Mouse (Mus musculus) kidney, embryonic 14.5 days (tissue): ENCODE measurements around the gene Cnih3. TPM values are rescaled to one million over a fixed set of nuclear protein-coding genes. Genes with fewer than 3 reads are reported as not detected.

Experiments used
- ATAC-seq: fragments of 200-750 bp; cut with Nextera tagmentation; 2 replicates; pipeline ENCODE4 v1.8.0; 2017; ENCODE audit warnings: moderate number of reproducible peaks, mild to moderate bottlenecking, moderate TSS enrichment, moderate library complexity; ENCODE audit not compliant: low FRiP score, low TSS enrichment
- H3K27ac ChIP-seq: fragments of 300-500 bp; sonication (generic); 2 replicates; pipeline ENCODE4 v1.5.1; 2014; ENCODE audit warnings: low read depth, mild to moderate bottlenecking, low read length, moderate library complexity, mixed read lengths
- H3K27me3 ChIP-seq: fragments of 300-500 bp; sonication (generic); 2 replicates; pipeline ENCODE4 v1.6.1; 2014; ENCODE audit warnings: mild to moderate bottlenecking, low read length; ENCODE audit not compliant: control insufficient read depth, insufficient read depth
- H3K36me3 ChIP-seq: fragments of 300-500 bp; sonication (generic); 2 replicates; pipeline ENCODE4 v1.6.1; 2014; ENCODE audit warnings: low read length, mixed read lengths; ENCODE audit not compliant: control insufficient read depth, insufficient read depth
- H3K4me1 ChIP-seq: fragments of 300-500 bp; sonication (generic); 2 replicates; pipeline ENCODE4 v1.6.1; 2014; ENCODE audit warnings: low read length, mixed read lengths; ENCODE audit not compliant: control insufficient read depth, insufficient read depth
- H3K4me2 ChIP-seq: fragments of 300-500 bp; sonication (generic); replicated peaks from 2 replicates; pipeline ENCODE4 v1.6.1; 2014; ENCODE audit warnings: low read depth, mild to moderate bottlenecking, low read length
- H3K4me3 ChIP-seq: fragments of 300-500 bp; sonication (generic); 2 replicates; pipeline ENCODE4 v1.5.1; 2014; ENCODE audit warnings: mild to moderate bottlenecking, low read length
- H3K9ac ChIP-seq: fragments of 300-500 bp; sonication (generic); 2 replicates; pipeline ENCODE4 v1.6.1; 2014; ENCODE audit warnings: low read depth, mild to moderate bottlenecking, low read length, moderate library complexity
- H3K9me3 ChIP-seq: fragments of 300-500 bp; sonication (generic); 2 replicates; pipeline ENCODE4 v1.6.1; 2016; ENCODE audit warnings: low read length; ENCODE audit not compliant: control insufficient read depth
- WGBS: fragments of 180-500 bp; shearing (Covaris S2); extraction: QIAGEN DNeasy Blood & Tissue Kit; methylation state at CpG from one replicate; pipeline ENCODE4 v1.1.7; 2014; 5-methylcytosine and 5-hydroxymethylcytosine counted together
- polyA plus RNA-seq: library from polyadenylated mRNA; unstranded; fragments of >200 nt; fragmentation: Nextera tagmentation; extraction: Ambion mirVana; gene quantifications from 2 replicates; pipeline ENCODE4 v1.2.1, GENCODE M21; 2014

Cnih3 gene
- polyA plus RNA-seq, 1 experiment from 2014 or later = not detected

DNA sequence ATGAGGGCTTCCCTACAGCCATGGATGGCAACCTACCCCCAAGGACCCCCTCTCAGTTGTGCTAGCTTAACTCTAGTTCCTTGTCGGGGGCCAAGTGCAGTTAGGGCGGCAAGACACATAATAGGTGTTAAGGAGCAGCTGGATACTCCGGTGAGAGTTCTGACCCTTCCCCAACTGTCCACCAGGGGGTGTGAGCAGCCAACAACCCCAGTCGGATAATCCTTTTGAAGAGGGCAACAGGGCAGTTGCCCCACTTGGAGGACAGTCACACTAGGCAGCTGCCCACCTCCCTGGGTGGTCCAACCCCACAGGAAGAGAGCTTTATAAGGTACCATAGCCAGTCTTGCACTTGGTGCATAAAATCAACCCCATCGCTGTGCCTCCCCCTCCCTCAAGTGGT, 112.6 kb downstream of the Cnih3 start:
- Histone ChIP-seq H3K9me3 (no peaks in the 10 kb centered on the region), H3K27me3 (no peaks in the 10 kb centered on the region), H3K27ac (no peak overlapping the region), H3K9ac (no peak overlapping the region), H3K4me1 (peaks cover 5% of the 10 kb centered on the region; the same call in 1 of the 2 replicates), H3K4me2 (no peak overlapping the region), H3K4me3 (no peak overlapping the region), H3K36me3 (no peaks in the 10 kb centered on the region)
- no peak for ATAC-seq
- WGBS = 39% methylated on average over 5 of the region's 5 CpGs

- H3K4me2 ChIP-seq = no peak overlapping the region
- 95% methylated on average over 6 of the region's 6 CpGs for WGBS
- H3K4me1 ChIP-seq = peaks cover 5% of the 10 kb centered on the region; the same call in 1 of the 2 replicates
- H3K9ac ChIP-seq = no peak overlapping the region
- no peak overlapping the region for H3K4me3 ChIP-seq
- H3K9me3 ChIP-seq = peaks cover 4% of the 10 kb centered on the region; the same call in 1 of the 2 replicates
- no peak for ATAC-seq
- no peak overlapping the region for H3K27ac ChIP-seq
- no peaks in the 10 kb centered on the region for H3K36me3 ChIP-seq
- H3K27me3 ChIP-seq = no peaks in the 10 kb centered on the region
These were observed 113.6 kb downstream of the Cnih3 start for GRCm38 (mm10) chr1:181466040-181466439.

GRCm38 (mm10) chr1:181466601-181467320, 114.3 kb downstream of the Cnih3 start:
- H3K9ac ChIP-seq = no peak overlapping the region
- H3K27me3 ChIP-seq = no peaks in the 10 kb centered on the region
- 78% methylated on average over 17 of the region's 17 CpGs for WGBS
- ATAC-seq = no peak
- 0 out of 2 replicates have a peak, but pooled peaks cover 5% of the 10 kb centered on the region for H3K4me1 ChIP-seq
- H3K9me3 ChIP-seq = peaks cover 11% of the 10 kb centered on the region
- no peak overlapping the region for H3K4me2 ChIP-seq
- H3K4me3 ChIP-seq = no peak overlapping the region
- no peak overlapping the region for H3K27ac ChIP-seq
- H3K36me3 ChIP-seq = no peaks in the 10 kb centered on the region

DNA sequence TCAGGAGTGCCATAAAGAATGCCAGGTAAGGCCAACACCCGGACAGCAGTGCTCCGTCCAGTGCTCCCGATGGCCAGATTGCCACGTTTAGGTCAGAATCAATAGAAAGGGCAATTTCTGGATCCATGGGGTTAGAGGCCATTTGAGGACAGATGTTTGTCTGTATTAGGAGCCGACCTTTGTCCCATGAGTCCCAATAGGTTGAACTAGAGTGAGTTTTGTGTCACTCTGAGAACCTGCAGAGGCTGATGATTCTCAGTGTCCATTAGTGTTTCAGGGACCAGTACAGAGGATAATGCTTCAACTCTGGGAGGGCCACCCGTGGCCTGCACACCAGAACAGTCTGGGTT, 114.9 kb downstream of the Cnih3 start:
- ATAC-seq = no peak
- H3K27me3 ChIP-seq = no peaks in the 10 kb centered on the region
- H3K27ac ChIP-seq = no peak overlapping the region
- H3K4me2 ChIP-seq = no peak overlapping the region
- H3K9ac ChIP-seq = no peak overlapping the region
- 0 out of 2 replicates have a peak, but pooled peaks cover 5% of the 10 kb centered on the region for H3K4me1 ChIP-seq
- 93% methylated on average over 6 of the region's 6 CpGs for whole genome bisulfite sequencing
- H3K36me3 ChIP-seq = no peaks in the 10 kb centered on the region
- peaks cover 11% of the 10 kb centered on the region for H3K9me3 ChIP-seq
- H3K4me3 ChIP-seq = no peak overlapping the region

GRCm38 (mm10) chr1:181469415-181469814, 117.0 kb downstream of the Cnih3 start:
- Histone ChIP-seq H3K27me3 (no peaks in the 10 kb centered on the region), H3K4me2 (no peak overlapping the region), H3K27ac (no peak overlapping the region), H3K4me1 (no peaks in the 10 kb centered on the region; the same call in 1 of the 2 replicates), H3K9me3 (peaks cover 11% of the 10 kb centered on the region), H3K4me3 (no peak overlapping the region), H3K9ac (no peak overlapping the region), H3K36me3 (no peaks in the 10 kb centered on the region)
- ATAC-seq = no peak
- WGBS = 52% methylated on average over 8 of the region's 8 CpGs

DNA sequence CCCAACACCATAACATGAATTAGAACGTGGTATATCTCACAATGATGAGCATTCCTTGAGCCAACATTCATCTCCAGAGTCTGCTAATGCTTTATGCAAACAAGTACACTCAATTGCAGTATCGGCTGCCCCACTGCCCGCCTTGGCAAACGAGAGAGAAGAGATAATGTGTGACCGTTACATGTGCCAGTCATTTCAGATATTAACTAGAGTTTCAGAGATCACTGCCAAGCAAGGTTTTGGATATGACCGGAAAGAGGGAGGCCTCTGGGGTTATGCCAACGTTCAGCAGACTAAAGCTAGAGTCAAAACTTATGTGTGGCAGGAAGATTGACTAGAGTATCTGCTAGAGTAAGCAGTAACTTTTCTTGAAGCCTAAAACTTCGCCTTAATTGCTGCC, 123.7 kb downstream of the Cnih3 start:
- no peak overlapping the region for H3K4me2 ChIP-seq
- ATAC-seq = no peak
- H3K4me1 ChIP-seq = no peaks in the 10 kb centered on the region; the same call in 1 of the 2 replicates
- peaks cover 6% of the 10 kb centered on the region for H3K9me3 ChIP-seq
- no peak overlapping the region for H3K9ac ChIP-seq
- H3K36me3 ChIP-seq = no peaks in the 10 kb centered on the region
- WGBS = 81% methylated on average over 8 of the region's 8 CpGs
- H3K27me3 ChIP-seq = no peaks in the 10 kb centered on the region
- H3K27ac ChIP-seq = no peak overlapping the region
- H3K4me3 ChIP-seq = no peak overlapping the region

- Histone ChIP-seq H3K9ac (no peak overlapping the region), H3K36me3 (no peaks in the 10 kb centered on the region), H3K27ac (no peak overlapping the region), H3K27me3 (no peaks in the 10 kb centered on the region), H3K4me2 (no peak overlapping the region), H3K4me3 (no peak overlapping the region), H3K4me1 (no peaks in the 10 kb centered on the region; the same call in 1 of the 2 replicates), H3K9me3 (peaks cover 2% of the 10 kb centered on the region)
- 67% methylated on average over 6 of the region's 6 CpGs for WGBS
- no peak for ATAC-seq
These were observed 124.1 kb downstream of the Cnih3 start for GRCm38 (mm10) chr1:181476557-181476956.

GRCm38 (mm10) chr1:181484696-181485095, 132.3 kb downstream of the Cnih3 start:
- 75% methylated on average over 5 of the region's 5 CpGs for WGBS

GRCm38 (mm10) chr1:181503471-181503870, 151.0 kb downstream of the Cnih3 start:
- WGBS = 95% methylated on average over 2 of the region's 2 CpGs
- no peaks in the 10 kb centered on the region for H3K4me1 ChIP-seq
- ATAC-seq = no peak
- H3K9ac ChIP-seq = no peak overlapping the region
- H3K27ac ChIP-seq = no peak overlapping the region
- no peak overlapping the region for H3K4me3 ChIP-seq
- H3K36me3 ChIP-seq = no peaks in the 10 kb centered on the region
- no peak overlapping the region for H3K4me2 ChIP-seq
- H3K27me3 ChIP-seq = no peaks in the 10 kb centered on the region
- no peaks in the 10 kb centered on the region for H3K9me3 ChIP-seq

More at GRCm38 (mm10) chr1:181484696-181485095, 132.3 kb downstream of the Cnih3 start:
- Histone ChIP-seq H3K36me3 (no peaks in the 10 kb centered on the region), H3K27ac (no peak overlapping the region), H3K4me2 (no peak overlapping the region), H3K27me3 (no peaks in the 10 kb centered on the region), H3K9ac (no peak overlapping the region), H3K4me3 (no peak overlapping the region), H3K9me3 (no peaks in the 10 kb centered on the region), H3K4me1 (0 out of 2 replicates have a peak, but pooled peaks cover 5% of the 10 kb centered on the region)
- no peak for ATAC-seq
